Mouse (Mus musculus): ENCODE data around the gene Arxes2.

DNA sequence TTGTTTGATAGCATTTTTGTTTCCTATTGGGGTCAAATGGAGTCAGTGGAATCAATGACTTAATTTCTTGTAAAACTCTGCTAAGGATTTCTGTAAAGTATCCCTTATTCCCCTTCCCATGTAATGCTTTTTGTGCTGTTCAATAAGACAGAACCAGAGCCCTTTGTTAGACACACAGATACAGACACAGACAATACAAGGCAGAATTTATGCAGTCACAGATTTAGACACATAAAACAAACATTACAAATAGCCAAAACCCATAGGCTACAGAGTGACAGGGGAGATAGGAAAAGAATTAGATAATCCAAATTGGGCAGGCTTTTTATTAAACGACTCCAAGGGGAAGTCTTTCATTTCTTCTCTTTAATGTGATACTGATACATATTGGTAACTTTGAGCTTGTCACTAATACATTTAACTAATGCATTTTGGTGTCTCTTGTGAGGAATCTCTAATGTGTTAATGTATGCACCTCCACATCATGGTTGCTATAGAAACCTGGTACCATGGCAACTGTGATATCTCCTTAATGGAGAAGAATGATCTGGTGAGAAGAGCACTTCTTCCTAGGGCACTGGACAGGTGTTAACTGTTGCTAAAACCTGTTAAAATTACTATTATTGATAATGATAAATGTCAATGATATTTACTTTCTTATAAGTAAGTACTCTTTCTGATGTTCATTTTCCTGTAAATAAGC, 36.5 kb upstream of the Arxes2 start:
- TF ChIP-seq POLR2A (IDR thresholded peaks at IDR 0.05; ENCODE audit: insufficient read depth, low read depth, low read length) (no peak), CTCF (IDR thresholded peaks at IDR 0.05; ENCODE audit: insufficient read depth, low read depth, low read length) (no peak)

Measured in olfactory bulb, adult 2 months (tissue).